Mouse (Mus musculus) effector memory CD4-positive, alpha-beta T cell, adult 5 months (primary cell): ENCODE data around the gene Slc30a9. TPM values are rescaled to one million over a fixed set of nuclear protein-coding genes. Genes with fewer than 3 reads are reported as not detected.

ENCODE experiments used
- polyA plus RNA-seq: library from polyadenylated mRNA; unstranded; fragments of 100-300 nt; shearing (Covaris generic); gene quantifications from one replicate; pipeline ENCODE4 v1.2.1, GENCODE M21; 2017

The Slc30a9 gene
- polyA plus RNA-seq = 64.3 TPM

GRCm38 (mm10) chr5:67306698-67307521 is at the start of gene Slc30a9:
Gene Slc30a9, plus strand, starts transcription at chr5:67306955.

GRCm38 (mm10) chr5:67260531-67261371 is 46.0 kb upstream of the Slc30a9 start, which contains the start of gene Tmem33:
Gene Tmem33, plus strand, starts transcription at chr5:67260565.

Other genes with a start within 250 kb of the Slc30a9 start
- not detected for gene Phox2b, start 207.7 kb upstream of the Slc30a9 start, polyA plus RNA-seq
- 69.4 TPM for gene Tmem33, start 46.4 kb upstream of the Slc30a9 start, polyA plus RNA-seq
- 1.3 TPM for gene Bend4, start 121.4 kb downstream of the Slc30a9 start, polyA plus RNA-seq